Mouse (Mus musculus): ENCODE results near the gene Tmem126a. TPM values are rescaled to one million over a fixed set of nuclear protein-coding genes. Genes with fewer than 3 reads are reported as not detected.

Tmem126a gene
- polyA plus RNA-seq (2014; fragmentation: Nextera tagmentation; extraction: Ambion mirVana) = 116 and 117 TPM in 2 replicates

DNA sequence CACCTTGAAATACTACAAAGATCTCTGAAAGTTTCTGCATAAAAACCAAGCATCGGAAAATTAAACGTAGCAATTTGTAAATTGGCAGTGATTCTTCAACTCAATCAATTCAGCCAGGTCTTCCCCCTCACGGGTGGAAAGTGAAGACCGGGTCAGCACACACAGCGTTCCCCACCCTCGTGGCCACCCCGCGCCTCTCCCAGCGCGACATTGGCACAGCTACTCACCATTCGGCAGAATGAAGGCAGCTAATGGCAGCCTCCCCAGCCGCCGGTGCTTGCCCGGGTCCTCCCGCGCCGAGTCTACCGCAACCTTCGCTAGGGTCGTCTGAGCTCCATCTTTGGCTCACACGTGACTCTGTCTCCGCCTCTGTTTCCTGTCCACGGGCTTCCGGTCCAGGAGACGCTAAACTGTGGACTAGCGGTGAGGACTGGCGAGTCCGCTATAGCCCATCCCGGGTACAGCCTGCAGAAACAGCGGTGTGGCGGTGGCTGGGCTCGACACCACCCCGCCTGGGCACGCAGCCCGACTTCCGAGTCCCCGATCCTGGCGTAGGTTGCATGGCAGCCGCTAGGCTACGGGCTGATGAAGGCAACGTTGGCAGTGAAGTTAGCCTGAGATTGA is at the start of gene Tmem126a:
Gene Tmem126a, minus strand, starts transcription at position 385 of the 624 bp plus-strand sequence.
- no peaks in the 10 kb centered on the region; the same call in 1 of the 2 replicates for H3K4me1 ChIP-seq (ENCODE audit: control insufficient read depth, insufficient read depth, low read length)
- ATAC-seq (replicated peaks; ENCODE audit: insufficient number of reproducible peaks, low FRiP score, low TSS enrichment, low read depth) (peak; percentile 96), DNase-seq (ENCODE audit: low spot score) (peak; percentile 92)
- H3K4me3 ChIP-seq (ENCODE audit: low read depth, low read length) = peak within 1 kb of the TSS; percentile 68
- peak within 1 kb of the TSS; percentile 61 for H3K4me2 ChIP-seq (ENCODE audit: low read depth, low read length)
- whole genome bisulfite sequencing = under 1% methylated on average over 41 of the region's 41 CpGs
- peak within 1 kb of the TSS; percentile 79 for H3K27ac ChIP-seq (replicated peaks; ENCODE audit: low read depth, low read length)
- no peaks in the 10 kb centered on the region for H3K9me3 ChIP-seq (replicated peaks; ENCODE audit: control insufficient read depth, low read length)
- H3K9ac ChIP-seq (replicated peaks; ENCODE audit: low read length) = peak within 1 kb of the TSS; percentile 76
- H3K36me3 ChIP-seq (replicated peaks; ENCODE audit: control insufficient read depth, insufficient read depth, low read depth, low read length) = peaks cover 2% of the 10 kb centered on the region
- H3K27me3 ChIP-seq (ENCODE audit: control insufficient read depth, insufficient read depth, low read length) = no peaks in the 10 kb centered on the region

GRCm38 (mm10) chr7:90482607-90483006 is 25.6 kb upstream of the Tmem126a start:
- DNase-seq (ENCODE audit: low spot score) = no peak
- no peaks in the 10 kb centered on the region for H3K36me3 ChIP-seq (replicated peaks; ENCODE audit: control insufficient read depth, insufficient read depth, low read depth, low read length)
- no peak overlapping the region for H3K4me3 ChIP-seq (ENCODE audit: low read depth, low read length)
- WGBS = 92% methylated on average over 2 of the region's 2 CpGs
- H3K9me3 ChIP-seq (replicated peaks; ENCODE audit: control insufficient read depth, low read length) = no peaks in the 10 kb centered on the region
- no peaks in the 10 kb centered on the region for H3K27me3 ChIP-seq (ENCODE audit: control insufficient read depth, insufficient read depth, low read length)
- no peak overlapping the region for H3K27ac ChIP-seq (replicated peaks; ENCODE audit: low read depth, low read length)
- ATAC-seq (replicated peaks; ENCODE audit: insufficient number of reproducible peaks, low FRiP score, low TSS enrichment, low read depth) = no peak
- H3K4me2 ChIP-seq (ENCODE audit: low read depth, low read length) = no peak overlapping the region
- H3K4me1 ChIP-seq (ENCODE audit: control insufficient read depth, insufficient read depth, low read length) = no peaks in the 10 kb centered on the region
- H3K9ac ChIP-seq (replicated peaks; ENCODE audit: low read length) = no peak overlapping the region

- DNase-seq (ENCODE audit: low spot score) = peak; percentile 38
- WGBS = under 1% methylated on average over 32 of the region's 32 CpGs
- peak; percentile 42 for ATAC-seq (replicated peaks; ENCODE audit: insufficient number of reproducible peaks, low FRiP score, low TSS enrichment, low read depth)
Measured at GRCm38 (mm10) chr7:90476313-90477245, 19.6 kb upstream of the Tmem126a start, which contains the start of gene Dlg2. Dlg2 (plus strand) TSS chr7:90476672.

DNA sequence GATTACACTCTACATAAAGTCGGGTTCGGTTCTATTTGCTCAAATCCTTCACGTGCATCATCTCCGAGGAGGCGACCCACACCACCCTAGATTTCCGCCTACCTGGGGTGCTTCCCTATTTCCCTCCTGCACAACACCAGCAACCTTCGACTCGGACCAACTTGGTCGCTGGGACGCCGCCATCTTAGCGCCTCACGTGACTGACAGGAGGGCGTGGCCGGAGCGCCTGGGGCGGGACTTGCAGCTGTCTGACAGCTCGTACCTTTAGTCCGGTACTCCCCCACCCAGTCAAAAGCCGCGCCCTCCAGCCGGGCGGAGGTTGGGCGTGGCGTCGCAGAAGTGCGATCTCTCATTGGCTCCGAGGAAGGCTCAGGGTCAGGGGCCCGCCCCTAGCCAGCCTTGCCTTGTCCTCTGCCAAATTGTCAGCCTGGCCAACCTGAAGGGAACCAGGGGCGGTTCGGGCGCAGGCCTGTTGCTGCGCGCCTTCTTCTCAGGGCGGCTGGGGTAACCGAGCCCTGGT is 18.8 kb upstream of the Tmem126a start, which contains the start of gene Tmem126b:
Gene Tmem126b, minus strand, starts transcription at position 209 of the 520 bp plus-strand sequence.
- 0% methylated on average over 36 of the region's 36 CpGs for WGBS
- no peak within 1 kb of the TSS; the same call in 1 of the 2 replicates for H3K27ac ChIP-seq (replicated peaks; ENCODE audit: low read depth, low read length)
- peaks cover 2% of the 10 kb centered on the region; the same call in 1 of the 2 replicates for H3K27me3 ChIP-seq (ENCODE audit: control insufficient read depth, insufficient read depth, low read length)
- H3K4me2 ChIP-seq (ENCODE audit: low read depth, low read length) = peak within 1 kb of the TSS; percentile 88
- peak within 1 kb of the TSS; percentile 72 for H3K9ac ChIP-seq (replicated peaks; ENCODE audit: low read length)
- ATAC-seq (replicated peaks; ENCODE audit: insufficient number of reproducible peaks, low FRiP score, low TSS enrichment, low read depth) (peak; percentile 100), DNase-seq (ENCODE audit: low spot score) (peak; percentile 98)
- H3K4me1 ChIP-seq (ENCODE audit: control insufficient read depth, insufficient read depth, low read length) = no peaks in the 10 kb centered on the region
- H3K4me3 ChIP-seq (ENCODE audit: low read depth, low read length) = peak within 1 kb of the TSS; percentile 65
- no peaks in the 10 kb centered on the region for H3K9me3 ChIP-seq (replicated peaks; ENCODE audit: control insufficient read depth, low read length)
- H3K36me3 ChIP-seq (replicated peaks; ENCODE audit: control insufficient read depth, insufficient read depth, low read depth, low read length) = no peaks in the 10 kb centered on the region

More at GRCm38 (mm10) chr7:90476313-90477245, 19.6 kb upstream of the Tmem126a start, which contains the start of gene Dlg2:
- Histone ChIP-seq H3K27ac (replicated peaks; ENCODE audit: low read depth, low read length) (no peak within 1 kb of the TSS; the same call in 1 of the 2 replicates), H3K9ac (replicated peaks; ENCODE audit: low read length) (peak within 1 kb of the TSS; percentile 72), H3K4me1 (ENCODE audit: control insufficient read depth, insufficient read depth, low read length) (no peaks in the 10 kb centered on the region), H3K4me3 (ENCODE audit: low read depth, low read length) (peak within 1 kb of the TSS; percentile 65), H3K27me3 (ENCODE audit: control insufficient read depth, insufficient read depth, low read length) (peaks cover 2% of the 10 kb centered on the region; the same call in 1 of the 2 replicates), H3K36me3 (replicated peaks; ENCODE audit: control insufficient read depth, insufficient read depth, low read depth, low read length) (no peaks in the 10 kb centered on the region), H3K4me2 (ENCODE audit: low read depth, low read length) (peak within 1 kb of the TSS; percentile 88), H3K9me3 (replicated peaks; ENCODE audit: control insufficient read depth, low read length) (no peaks in the 10 kb centered on the region)

GRCm38 (mm10) chr7:90473511-90473910 is 16.5 kb upstream of the Tmem126a start:
- no peak for ATAC-seq (replicated peaks; ENCODE audit: insufficient number of reproducible peaks, low FRiP score, low TSS enrichment, low read depth)

DNA sequence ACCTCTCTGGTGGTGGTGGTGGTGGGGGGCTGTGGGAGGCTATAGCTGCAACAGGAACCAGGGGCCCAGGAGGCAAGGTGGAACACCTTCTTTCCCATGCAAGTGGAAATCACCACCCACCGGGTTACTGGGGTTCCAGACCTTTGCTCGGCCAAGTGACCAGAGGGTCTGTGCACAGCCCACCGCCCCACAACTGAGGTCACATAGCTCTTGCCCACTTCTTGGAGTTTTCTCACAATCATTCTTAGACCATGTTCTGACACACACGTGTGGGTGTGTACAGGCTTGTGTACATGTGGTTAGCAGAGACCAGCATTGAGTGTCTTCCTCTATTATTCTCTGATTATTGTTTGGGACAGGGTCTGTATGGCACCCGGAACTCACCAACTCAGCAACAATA is 4.4 kb upstream of the Tmem126a start:
- Histone ChIP-seq H3K36me3 (replicated peaks; ENCODE audit: control insufficient read depth, insufficient read depth, low read depth, low read length) (no peaks in the 10 kb centered on the region), H3K27ac (replicated peaks; ENCODE audit: low read depth, low read length) (no peak overlapping the region), H3K4me3 (ENCODE audit: low read depth, low read length) (no peak overlapping the region), H3K27me3 (ENCODE audit: control insufficient read depth, insufficient read depth, low read length) (no peaks in the 10 kb centered on the region), H3K9ac (replicated peaks; ENCODE audit: low read length) (no peak overlapping the region), H3K9me3 (replicated peaks; ENCODE audit: control insufficient read depth, low read length) (no peaks in the 10 kb centered on the region), H3K4me2 (ENCODE audit: low read depth, low read length) (no peak overlapping the region), H3K4me1 (ENCODE audit: control insufficient read depth, insufficient read depth, low read length) (no peaks in the 10 kb centered on the region; the same call in 1 of the 2 replicates)
- 92% methylated on average over 5 of the region's 5 CpGs for WGBS
- DNase-seq (ENCODE audit: low spot score) = no peak
- ATAC-seq (replicated peaks; ENCODE audit: insufficient number of reproducible peaks, low FRiP score, low TSS enrichment, low read depth) = no peak

More at GRCm38 (mm10) chr7:90473511-90473910, 16.5 kb upstream of the Tmem126a start:
- no peak for DNase-seq (ENCODE audit: low spot score)
- Histone ChIP-seq H3K36me3 (replicated peaks; ENCODE audit: control insufficient read depth, insufficient read depth, low read depth, low read length) (no peaks in the 10 kb centered on the region), H3K4me2 (ENCODE audit: low read depth, low read length) (no peak overlapping the region), H3K4me3 (ENCODE audit: low read depth, low read length) (no peak overlapping the region), H3K9me3 (replicated peaks; ENCODE audit: control insufficient read depth, low read length) (no peaks in the 10 kb centered on the region), H3K4me1 (ENCODE audit: control insufficient read depth, insufficient read depth, low read length) (no peaks in the 10 kb centered on the region), H3K9ac (replicated peaks; ENCODE audit: low read length) (no peak overlapping the region), H3K27ac (replicated peaks; ENCODE audit: low read depth, low read length) (no peak overlapping the region), H3K27me3 (ENCODE audit: control insufficient read depth, insufficient read depth, low read length) (peaks cover 2% of the 10 kb centered on the region; the same call in 1 of the 2 replicates)
- 56% methylated on average over 2 of the region's 2 CpGs for WGBS

GRCm38 (mm10) chr7:90460930-90461329 is 3.9 kb upstream of the Tmem126a start:
- no peak overlapping the region for H3K27ac ChIP-seq (replicated peaks; ENCODE audit: low read depth, low read length)
- H3K9me3 ChIP-seq (replicated peaks; ENCODE audit: control insufficient read depth, low read length) = no peaks in the 10 kb centered on the region
- no peak overlapping the region for H3K9ac ChIP-seq (replicated peaks; ENCODE audit: low read length)
- 16% methylated on average over 14 of the region's 14 CpGs for WGBS
- H3K4me2 ChIP-seq (ENCODE audit: low read depth, low read length) = no peak overlapping the region
- H3K27me3 ChIP-seq (ENCODE audit: control insufficient read depth, insufficient read depth, low read length) = no peaks in the 10 kb centered on the region
- ATAC-seq (replicated peaks; ENCODE audit: insufficient number of reproducible peaks, low FRiP score, low TSS enrichment, low read depth) (no peak), DNase-seq (ENCODE audit: low spot score) (peak; percentile 37)
- no peak overlapping the region for H3K4me3 ChIP-seq (ENCODE audit: low read depth, low read length)
- no peaks in the 10 kb centered on the region for H3K36me3 ChIP-seq (replicated peaks; ENCODE audit: control insufficient read depth, insufficient read depth, low read depth, low read length)
- H3K4me1 ChIP-seq (ENCODE audit: control insufficient read depth, insufficient read depth, low read length) = no peaks in the 10 kb centered on the region; the same call in 1 of the 2 replicates

Data from embryonic facial prominence, embryonic 11.5 days (tissue).